Mouse (Mus musculus) CD8-positive naive resting alpha-beta T cell, adult 2 months (primary cell): ENCODE measurements around the gene Nupl2.

Experiments
- DNase-seq, 2 experiments: peaks; one replicate each; pipeline ENCODE4 v3.0.0; 2022; ENCODE audit warnings: low read depth in 2 of 2, low spot score in 2 of 2

The Nupl2 gene

GRCm38 (mm10) chr5:24208505-24208904 lies 43.7 kb downstream of the Nupl2 start:
- DNase-seq: no peak

- DNase-seq: no peak
These were observed 49.2 kb downstream of the Nupl2 start for GRCm38 (mm10) chr5:24213861-24214546.

GRCm38 (mm10) chr5:24214547-24214878 lies 49.8 kb downstream of the Nupl2 start:
- DNase-seq: no peak

GRCm38 (mm10) chr5:24214900-24215299 lies 50.1 kb downstream of the Nupl2 start:
- DNase-seq: no peak
